Mouse (Mus musculus) embryonic facial prominence, embryonic 10.5 days (tissue): ENCODE measurements at regions not wholly inside any gene's neighbourhood (a gene's known extent, or its start where the extent isn't known, plus 50 kb on each side); places are given as distances from the start of the nearest gene placed in this dataset.

Experiments
- DNase-seq: peaks from one replicate; pipeline ENCODE4 v3.0.0-alpha.2; 2017; ENCODE audit warnings: low spot score
- H3K27ac ChIP-seq: fragments of 300-500 bp; sonication (generic); replicated peaks from 2 replicates; pipeline ENCODE4 v1.5.1; 2016; ENCODE audit warnings: mild to moderate bottlenecking
- H3K27me3 ChIP-seq: fragments of 300-500 bp; sonication (generic); replicated peaks from 2 replicates; pipeline ENCODE4 v1.6.1; 2016; ENCODE audit warnings: low read depth, mild to moderate bottlenecking; ENCODE audit not compliant: poor library complexity, severe bottlenecking
- H3K36me3 ChIP-seq: fragments of 300-500 bp; sonication (generic); replicated peaks from 2 replicates; pipeline ENCODE4 v1.6.1; 2016; ENCODE audit warnings: mild to moderate bottlenecking, moderate library complexity
- H3K4me1 ChIP-seq: fragments of 300-500 bp; sonication (generic); 2 replicates; pipeline ENCODE4 v1.6.1; 2016
- H3K4me3 ChIP-seq: fragments of 300-500 bp; sonication (generic); 2 replicates; pipeline ENCODE4 v1.5.1; 2016; ENCODE audit warnings: mild to moderate bottlenecking, moderate library complexity
- H3K9me3 ChIP-seq: fragments of 300-500 bp; sonication (generic); 2 replicates; pipeline ENCODE4 v1.6.1; 2016; ENCODE audit warnings: mild to moderate bottlenecking
- whole genome bisulfite sequencing: fragments of 180-500 bp; shearing (Covaris S2); methylation state at CpG from one replicate; pipeline ENCODE4 v1.1.7; 2016; 5-methylcytosine and 5-hydroxymethylcytosine counted together

GRCm38 (mm10) chr10:71485063-71485762 is 137.7 kb downstream of the Ipmk start:
- no peak for DNase-seq

GRCm38 (mm10) chr10:71489791-71490190 is 142.2 kb downstream of the Ipmk start:
- no peak for DNase-seq
- Histone ChIP-seq H3K27me3 (no peaks in the 10 kb centered on the region), H3K36me3 (no peaks in the 10 kb centered on the region), H3K4me1 (no peaks in the 10 kb centered on the region), H3K27ac (no peak overlapping the region), H3K9me3 (no peaks in the 10 kb centered on the region), H3K4me3 (no peak overlapping the region)
- WGBS: 93% methylated on average over 7 of the region's 7 CpGs

More at GRCm38 (mm10) chr10:71485063-71485762, 137.7 kb downstream of the Ipmk start:
- WGBS: 83% methylated on average over 17 of the region's 17 CpGs
- Histone ChIP-seq H3K9me3 (no peaks in the 10 kb centered on the region), H3K36me3 (no peaks in the 10 kb centered on the region), H3K4me1 (no peaks in the 10 kb centered on the region), H3K27ac (no peak overlapping the region), H3K4me3 (no peak overlapping the region), H3K27me3 (no peaks in the 10 kb centered on the region)

GRCm38 (mm10) chr10:71502096-71502495 is 154.5 kb downstream of the Ipmk start:
- peak; percentile 17 for DNase-seq
- Histone ChIP-seq H3K36me3 (no peaks in the 10 kb centered on the region), H3K27me3 (no peaks in the 10 kb centered on the region), H3K4me3 (no peak overlapping the region), H3K9me3 (no peaks in the 10 kb centered on the region), H3K27ac (no peak overlapping the region), H3K4me1 (peaks cover 5% of the 10 kb centered on the region; the same call in 1 of the 2 replicates)
- WGBS: 42% methylated on average over 4 of the region's 5 CpGs

- Histone ChIP-seq H3K27me3 (no peaks in the 10 kb centered on the region), H3K36me3 (no peaks in the 10 kb centered on the region), H3K4me1 (peaks cover 5% of the 10 kb centered on the region; the same call in 1 of the 2 replicates), H3K27ac (no peak overlapping the region), H3K9me3 (no peaks in the 10 kb centered on the region), H3K4me3 (no peak overlapping the region)
- DNase-seq: no peak
- 81% methylated on average over 1 of the region's 1 CpGs for WGBS
Measured at GRCm38 (mm10) chr10:71504219-71504618, 156.7 kb downstream of the Ipmk start.

- no peaks in the 10 kb centered on the region for H3K9me3 ChIP-seq
- no peak overlapping the region for H3K4me3 ChIP-seq
- H3K27me3 ChIP-seq: no peaks in the 10 kb centered on the region
- 0 out of 2 replicates have a peak, but pooled peaks cover 2% of the 10 kb centered on the region for H3K4me1 ChIP-seq
- no peaks in the 10 kb centered on the region for H3K36me3 ChIP-seq
- H3K27ac ChIP-seq: no peak overlapping the region
- 48% methylated on average over 2 of the region's 2 CpGs for WGBS
- no peak for DNase-seq
Measured at GRCm38 (mm10) chr10:71525290-71525689, 177.7 kb downstream of the Ipmk start.

GRCm38 (mm10) chr10:71533759-71534158 is 186.2 kb downstream of the Ipmk start:
- no peaks in the 10 kb centered on the region for H3K27me3 ChIP-seq
- H3K4me1 ChIP-seq: no peaks in the 10 kb centered on the region
- H3K27ac ChIP-seq: no peak overlapping the region
- WGBS: 74% methylated on average over 2 of the region's 2 CpGs
- H3K36me3 ChIP-seq: no peaks in the 10 kb centered on the region
- H3K4me3 ChIP-seq: no peak overlapping the region
- no peaks in the 10 kb centered on the region for H3K9me3 ChIP-seq
- DNase-seq: no peak

GRCm38 (mm10) chr10:71545489-71545888 is 197.9 kb downstream of the Ipmk start:
- Histone ChIP-seq H3K4me3 (no peak overlapping the region), H3K9me3 (no peaks in the 10 kb centered on the region), H3K27me3 (no peaks in the 10 kb centered on the region), H3K4me1 (no peaks in the 10 kb centered on the region), H3K27ac (no peak overlapping the region), H3K36me3 (no peaks in the 10 kb centered on the region)
- DNase-seq: no peak
- 88% methylated on average over 7 of the region's 7 CpGs for WGBS

- no peak overlapping the region for H3K4me3 ChIP-seq
- WGBS: 88% methylated on average over 7 of the region's 7 CpGs
- no peaks in the 10 kb centered on the region for H3K4me1 ChIP-seq
- no peaks in the 10 kb centered on the region for H3K9me3 ChIP-seq
- no peak for DNase-seq
- no peak overlapping the region for H3K27ac ChIP-seq
- no peaks in the 10 kb centered on the region for H3K27me3 ChIP-seq
- no peaks in the 10 kb centered on the region for H3K36me3 ChIP-seq
Measured at GRCm38 (mm10) chr10:71546507-71546906, 198.9 kb downstream of the Ipmk start.

- Histone ChIP-seq H3K36me3 (no peaks in the 10 kb centered on the region), H3K4me1 (no peaks in the 10 kb centered on the region), H3K9me3 (peaks cover 3% of the 10 kb centered on the region; the same call in 1 of the 2 replicates), H3K4me3 (no peak overlapping the region), H3K27ac (no peak overlapping the region), H3K27me3 (no peaks in the 10 kb centered on the region)
- no peak for DNase-seq
- WGBS: 94% methylated on average over 10 of the region's 10 CpGs
Measured at GRCm38 (mm10) chr10:71583716-71584115, 236.2 kb downstream of the Ipmk start.

GRCm38 (mm10) chr10:71598515-71598914 is 251.0 kb downstream of the Ipmk start:
- H3K4me1 ChIP-seq: no peaks in the 10 kb centered on the region
- WGBS: 89% methylated on average over 6 of the region's 6 CpGs
- no peak for DNase-seq
- no peaks in the 10 kb centered on the region for H3K9me3 ChIP-seq
- H3K27me3 ChIP-seq: no peaks in the 10 kb centered on the region
- no peak overlapping the region for H3K27ac ChIP-seq
- no peak overlapping the region for H3K4me3 ChIP-seq
- no peaks in the 10 kb centered on the region for H3K36me3 ChIP-seq

GRCm38 (mm10) chr10:71613736-71614135 is 266.2 kb downstream of the Ipmk start:
- WGBS: 95% methylated on average over 4 of the region's 4 CpGs
- Histone ChIP-seq H3K27me3 (no peaks in the 10 kb centered on the region), H3K4me3 (no peak overlapping the region), H3K4me1 (no peaks in the 10 kb centered on the region), H3K27ac (no peak overlapping the region), H3K36me3 (no peaks in the 10 kb centered on the region), H3K9me3 (no peaks in the 10 kb centered on the region)
- no peak for DNase-seq

GRCm38 (mm10) chr10:71617156-71617555 is 269.6 kb downstream of the Ipmk start:
- no peak for DNase-seq
- no peak overlapping the region for H3K27ac ChIP-seq
- H3K36me3 ChIP-seq: no peaks in the 10 kb centered on the region
- WGBS: 91% methylated on average over 4 of the region's 4 CpGs
- no peaks in the 10 kb centered on the region for H3K27me3 ChIP-seq
- H3K9me3 ChIP-seq: no peaks in the 10 kb centered on the region
- H3K4me3 ChIP-seq: no peak overlapping the region
- H3K4me1 ChIP-seq: no peaks in the 10 kb centered on the region

GRCm38 (mm10) chr10:71646071-71646470 is 298.5 kb downstream of the Ipmk start:
- Histone ChIP-seq H3K4me3 (no peak overlapping the region), H3K9me3 (no peaks in the 10 kb centered on the region), H3K36me3 (no peaks in the 10 kb centered on the region), H3K4me1 (no peaks in the 10 kb centered on the region), H3K27ac (no peak overlapping the region), H3K27me3 (no peaks in the 10 kb centered on the region)
- 83% methylated on average over 3 of the region's 3 CpGs for WGBS
- DNase-seq: no peak
